In the genomic region with DNA sequence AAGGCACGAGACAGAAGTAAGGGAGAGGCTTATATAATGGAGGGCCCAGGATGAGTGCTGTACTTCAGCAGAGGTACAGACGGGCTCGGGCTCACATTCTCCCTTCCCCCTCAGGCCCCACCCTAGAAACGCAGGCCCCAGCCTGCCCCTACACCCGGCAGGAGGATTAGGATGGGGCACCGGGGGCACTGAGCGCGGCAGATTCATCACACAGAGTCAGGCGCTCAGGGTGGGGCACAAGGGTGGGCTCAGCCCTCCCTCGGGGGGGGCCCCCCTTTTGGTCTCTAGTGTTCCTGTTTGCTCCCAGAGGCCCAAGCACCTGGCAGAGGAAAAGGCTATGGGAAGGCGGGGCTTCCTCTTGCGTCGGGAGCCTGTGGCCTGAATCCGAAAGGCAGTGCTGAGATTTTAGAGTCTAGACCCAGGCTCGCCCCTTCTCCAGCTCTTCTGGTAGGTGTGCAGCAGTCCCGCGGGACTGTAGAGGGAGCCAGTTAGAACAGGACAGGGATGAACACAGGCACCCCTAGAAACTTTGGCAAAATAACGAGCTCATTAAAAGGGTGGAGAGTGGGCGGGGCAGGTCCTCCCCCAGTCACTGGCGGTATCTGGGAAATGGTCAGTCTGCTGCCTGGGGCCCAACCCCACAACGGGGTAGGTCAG, we compare ENCODE assay signal across 7 mouse cellular contexts. TPM values are rescaled to one million over a fixed set of nuclear protein-coding genes. Genes with fewer than 3 reads are reported as not detected.
A peak's percentile ranks its signal among the peaks of the same experiment; 100 is the strongest.
DNase-seq lines count a peak whose midpoint lies in the region; ATAC-seq and TF ChIP-seq lines count a peak whose summit lies in the region.

No protein-coding gene starts in this region.

- TF ChIP-seq POLR2A in small intestine, adult 2 months (IDR thresholded peaks at IDR 0.05; ENCODE audit: low read depth, low read length), result no peak

- H3K4me2 ChIP-seq in heart, embryonic 11.5 days, result peak overlapping the region; percentile 54
- H3K4me2 ChIP-seq in limb, embryonic 12.5 days, result no peak overlapping the region

- H3K36me3 ChIP-seq in heart, embryonic 11.5 days (ENCODE audit: control insufficient read depth, insufficient read depth, low read length), result no peaks in the 10 kb centered on the region
- H3K36me3 ChIP-seq in limb, embryonic 12.5 days, result peaks cover 70% of the 10 kb centered on the region
- H3K36me3 ChIP-seq in small intestine, adult 2 months (ENCODE audit: control insufficient read depth, insufficient read depth, low read length), result no peaks in the 10 kb centered on the region

- ATAC-seq in heart, embryonic 11.5 days (replicated peaks; ENCODE audit: insufficient number of reproducible peaks, low FRiP score, low TSS enrichment), result no peak
- no peak for ATAC-seq in limb, embryonic 12.5 days (ENCODE audit: insufficient number of reproducible peaks, insufficient read depth, low FRiP score, low TSS enrichment, low read depth)

- H3K9me3 ChIP-seq in heart, embryonic 11.5 days (replicated peaks; ENCODE audit: control insufficient read depth, low read length), result no peaks in the 10 kb centered on the region
- no peaks in the 10 kb centered on the region for H3K9me3 ChIP-seq in limb, embryonic 12.5 days

- 0 out of 2 replicates have a peak, but pooled peaks cover 6% of the 10 kb centered on the region for H3K27me3 ChIP-seq in heart, embryonic 11.5 days (ENCODE audit: control insufficient read depth, insufficient read depth, low read length)
- no peaks in the 10 kb centered on the region for H3K27me3 ChIP-seq in limb, embryonic 12.5 days
- H3K27me3 ChIP-seq in small intestine, adult 2 months (ENCODE audit: control insufficient read depth, insufficient read depth, low read length), result no peaks in the 10 kb centered on the region

- DNase-seq in urinary bladder, postnatal 14 days (ENCODE audit: low spot score), result peak; percentile 69
- DNase-seq in urinary bladder, postnatal 10 days (ENCODE audit: low spot score), result no peak
- no peak for DNase-seq in ovary, postnatal 10 days (ENCODE audit: low spot score)
- DNase-seq in cerebellum, adult 11-12 months, result no peak

- H3K4me1 ChIP-seq in heart, embryonic 11.5 days (ENCODE audit: control insufficient read depth, insufficient read depth, low read length), result peaks cover 11% of the 10 kb centered on the region
- H3K4me1 ChIP-seq in limb, embryonic 12.5 days (replicated peaks), result peaks cover 22% of the 10 kb centered on the region
- H3K4me1 ChIP-seq in small intestine, adult 2 months (ENCODE audit: control insufficient read depth, insufficient read depth, insufficient read length, low read length), result peaks cover 13% of the 10 kb centered on the region

- WGBS in heart, embryonic 11.5 days (ENCODE audit: insufficient replicate concordance), result 25% methylated on average over 21 of the region's 21 CpGs
- 40% methylated on average over 21 of the region's 21 CpGs for WGBS in limb, embryonic 12.5 days
- 16% methylated on average over 21 of the region's 21 CpGs for WGBS in small intestine, adult 2 months

- H3K27ac ChIP-seq in heart, embryonic 11.5 days (ENCODE audit: low read depth, low read length), result no peak overlapping the region
- H3K27ac ChIP-seq in limb, embryonic 12.5 days, result peak overlapping the region; percentile 72
- H3K27ac ChIP-seq in small intestine, adult 2 months (ENCODE audit: insufficient read depth, low read depth, low read length), result no peak overlapping the region

- peak overlapping the region; percentile 46; the same call in 1 of the 2 replicates for H3K9ac ChIP-seq in heart, embryonic 11.5 days (ENCODE audit: low read depth, low read length)
- H3K9ac ChIP-seq in limb, embryonic 12.5 days (replicated peaks), result peak overlapping the region; percentile 31; the same call in 1 of the 2 replicates

- no peak overlapping the region for H3K4me3 ChIP-seq in heart, embryonic 11.5 days (ENCODE audit: low read depth, low read length)
- no peak overlapping the region for H3K4me3 ChIP-seq in limb, embryonic 12.5 days (replicated peaks)
- H3K4me3 ChIP-seq in small intestine, adult 2 months (ENCODE audit: low read depth, low read length), result peak overlapping the region; percentile 55

- TF ChIP-seq CTCF in small intestine, adult 2 months (IDR thresholded peaks at IDR 0.05; ENCODE audit: extremely low read depth, insufficient read length, insufficient replicate concordance, low read depth, low read length), result no peak; the same call in 1 of the 2 replicates

RNA-seq across cellular contexts. Expression of a gene that starts 3.8 kb away (rescaled TPM):
- 0.94 and 1.2 TPM in 2 replicates for polyA plus RNA-seq in heart, embryonic 11.5 days (2014; fragmentation: Nextera tagmentation; extraction: Ambion mirVana)
- 2.9 and 3.3 TPM in 2 replicates for polyA plus RNA-seq in limb, embryonic 12.5 days (2016; fragmentation: Nextera tagmentation; extraction: Ambion mirVana)
- 16.4 and 23.2 TPM in 2 replicates for polyA plus RNA-seq in small intestine, adult 2 months (2012; rRNA removed)

RNA-seq across cellular contexts. Expression of a gene that starts 21.8 kb away (rescaled TPM):
- polyA plus RNA-seq in heart, embryonic 11.5 days (2014; fragmentation: Nextera tagmentation; extraction: Ambion mirVana), result 11.2 and 13.4 TPM in 2 replicates
- 137 TPM in 2 replicates for polyA plus RNA-seq in limb, embryonic 12.5 days (2016; fragmentation: Nextera tagmentation; extraction: Ambion mirVana)
- polyA plus RNA-seq in small intestine, adult 2 months (2012; rRNA removed), result 5.9 and 6.7 TPM in 2 replicates

RNA-seq across cellular contexts. Expression of a gene that starts 31.0 kb away (rescaled TPM):
- 31.3 and 33.4 TPM in 2 replicates for polyA plus RNA-seq in heart, embryonic 11.5 days (2014; fragmentation: Nextera tagmentation; extraction: Ambion mirVana)
- 70.6 and 72.9 TPM in 2 replicates for polyA plus RNA-seq in limb, embryonic 12.5 days (2016; fragmentation: Nextera tagmentation; extraction: Ambion mirVana)
- polyA plus RNA-seq in small intestine, adult 2 months (2012; rRNA removed), result 12.7 and 21.1 TPM in 2 replicates

RNA-seq across cellular contexts. Expression of a gene that starts 32.5 kb away (rescaled TPM):
- 25.8 and 31.2 TPM in 2 replicates for polyA plus RNA-seq in heart, embryonic 11.5 days (2014; fragmentation: Nextera tagmentation; extraction: Ambion mirVana)
- 108 and 115 TPM in 2 replicates for polyA plus RNA-seq in limb, embryonic 12.5 days (2016; fragmentation: Nextera tagmentation; extraction: Ambion mirVana)
- polyA plus RNA-seq in small intestine, adult 2 months (2012; rRNA removed), result 5.7 and 13.4 TPM in 2 replicates

RNA-seq across cellular contexts. Expression of a gene that starts 34.9 kb away (rescaled TPM):
- polyA plus RNA-seq in heart, embryonic 11.5 days (2014; fragmentation: Nextera tagmentation; extraction: Ambion mirVana), result 0.07 TPM in 1 of 2 replicates, not detected in the other
- 1.3 and 1.4 TPM in 2 replicates for polyA plus RNA-seq in limb, embryonic 12.5 days (2016; fragmentation: Nextera tagmentation; extraction: Ambion mirVana)
- polyA plus RNA-seq in small intestine, adult 2 months (2012; rRNA removed), result not detected in 2 replicates
